Mouse (Mus musculus): ENCODE measurements around the gene Coa7. TPM values are rescaled to one million over a fixed set of nuclear protein-coding genes. Genes with fewer than 3 reads are reported as not detected.

The Coa7 gene
- polyA plus RNA-seq, 1 experiment: 0.04 TPM

DNA sequence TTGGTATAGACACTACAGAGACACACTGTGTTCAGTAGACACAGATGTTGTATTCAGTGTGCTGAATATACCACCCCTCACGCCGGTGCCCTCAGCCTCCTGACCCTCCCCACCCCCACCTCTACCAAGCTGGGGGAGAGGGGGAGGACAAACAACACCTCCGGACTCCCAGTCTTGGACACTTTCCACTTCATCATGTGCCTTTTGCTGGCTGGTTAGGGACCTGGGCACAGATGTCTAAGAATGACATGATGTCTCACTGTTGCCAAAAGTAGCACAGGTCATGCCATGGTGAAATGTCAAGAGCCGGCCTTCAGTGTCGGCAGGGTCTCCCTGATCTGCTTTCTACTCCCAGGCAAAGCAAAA lies 36.2 kb downstream of the Coa7 start:
- H3K27me3 ChIP-seq (ENCODE audit: control insufficient read depth): peaks cover 27% of the 10 kb centered on the region

DNA sequence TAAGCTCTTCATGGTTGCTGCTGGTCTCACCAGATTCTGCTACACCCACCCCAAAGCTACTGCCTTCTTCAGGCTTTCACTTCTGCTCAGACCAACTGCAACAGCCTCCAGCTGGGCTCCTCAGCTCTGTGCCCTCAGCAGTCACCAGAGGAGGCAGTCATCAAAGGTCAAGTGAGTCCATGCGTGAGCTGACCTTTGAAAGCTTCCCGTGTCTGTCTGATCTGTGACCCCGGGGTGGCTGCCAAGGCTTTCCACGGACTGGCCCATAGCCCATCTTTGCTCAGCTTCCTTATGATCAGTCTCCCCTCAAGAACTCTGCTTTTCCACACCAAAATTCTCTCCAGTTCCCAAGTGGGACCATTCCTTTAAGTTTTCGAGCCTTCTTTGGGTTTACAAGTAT lies 41.3 kb downstream of the Coa7 start:
- Histone ChIP-seq H3K4me1 (ENCODE audit: control insufficient read depth) (no peaks in the 10 kb centered on the region), H3K9me3 (ENCODE audit: control insufficient read depth, low read length) (no peaks in the 10 kb centered on the region), H3K27me3 (ENCODE audit: control insufficient read depth) (no peaks in the 10 kb centered on the region; the same call in 1 of the 2 replicates), H3K36me3 (ENCODE audit: control insufficient read depth) (no peaks in the 10 kb centered on the region), H3K4me3 (replicated peaks) (no peak overlapping the region)
- no peak for TF ChIP-seq TAL1 (IDR thresholded peaks at IDR 0.05; ENCODE audit: low read length)
- TF ChIP-seq GATA1 (IDR thresholded peaks at IDR 0.05; ENCODE audit: low read length): no peak

More for the DNA sequence above, 36.2 kb downstream of the Coa7 start:
- Histone ChIP-seq H3K4me1 (ENCODE audit: control insufficient read depth) (peaks cover 3% of the 10 kb centered on the region; the same call in 1 of the 2 replicates), H3K4me3 (replicated peaks) (no peak overlapping the region), H3K9me3 (ENCODE audit: control insufficient read depth, low read length) (no peaks in the 10 kb centered on the region), H3K36me3 (ENCODE audit: control insufficient read depth) (no peaks in the 10 kb centered on the region)
- TF ChIP-seq TAL1 (IDR thresholded peaks at IDR 0.05; ENCODE audit: low read length) (no peak), GATA1 (IDR thresholded peaks at IDR 0.05; ENCODE audit: low read length) (no peak)

- Histone ChIP-seq H3K4me1 (ENCODE audit: control insufficient read depth) (no peaks in the 10 kb centered on the region), H3K9me3 (ENCODE audit: control insufficient read depth, low read length) (no peaks in the 10 kb centered on the region), H3K4me3 (replicated peaks) (no peak overlapping the region), H3K27me3 (ENCODE audit: control insufficient read depth) (no peaks in the 10 kb centered on the region; the same call in 1 of the 2 replicates), H3K36me3 (ENCODE audit: control insufficient read depth) (no peaks in the 10 kb centered on the region)
- TF ChIP-seq TAL1 (IDR thresholded peaks at IDR 0.05; ENCODE audit: low read length): no peak
- no peak for TF ChIP-seq GATA1 (IDR thresholded peaks at IDR 0.05; ENCODE audit: low read length)
Observed at GRCm38 (mm10) chr4:108370409-108370808, 42.5 kb downstream of the Coa7 start.

GRCm38 (mm10) chr4:108371421-108371820 lies 43.5 kb downstream of the Coa7 start:
- no peaks in the 10 kb centered on the region; the same call in 1 of the 2 replicates for H3K27me3 ChIP-seq (ENCODE audit: control insufficient read depth)
- no peaks in the 10 kb centered on the region for H3K36me3 ChIP-seq (ENCODE audit: control insufficient read depth)
- no peak for TF ChIP-seq GATA1 (IDR thresholded peaks at IDR 0.05; ENCODE audit: low read length)
- no peak for TF ChIP-seq TAL1 (IDR thresholded peaks at IDR 0.05; ENCODE audit: low read length)
- no peak overlapping the region for H3K4me3 ChIP-seq (replicated peaks)
- no peaks in the 10 kb centered on the region for H3K9me3 ChIP-seq (ENCODE audit: control insufficient read depth, low read length)
- H3K4me1 ChIP-seq (ENCODE audit: control insufficient read depth): no peaks in the 10 kb centered on the region

DNA sequence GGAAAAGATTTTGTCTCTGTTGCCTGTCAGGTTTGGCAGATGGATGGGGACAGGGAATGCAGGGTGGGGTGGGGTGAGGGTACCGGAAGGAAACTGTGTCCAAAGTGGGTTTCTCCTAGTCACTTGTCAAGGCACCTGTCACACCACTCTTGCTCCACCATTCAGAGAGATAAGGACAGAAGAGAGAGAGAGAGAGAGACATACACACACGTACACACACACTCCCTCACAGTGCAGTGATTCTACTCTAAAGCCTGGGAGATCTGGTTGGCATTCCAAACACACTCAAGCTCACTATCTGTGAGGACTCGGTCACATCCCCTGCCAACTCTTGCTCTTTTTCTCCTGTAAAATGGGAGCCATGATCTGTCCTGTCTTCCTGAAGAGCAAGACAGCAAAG lies 44.2 kb downstream of the Coa7 start:
- Histone ChIP-seq H3K9me3 (ENCODE audit: control insufficient read depth, low read length) (no peaks in the 10 kb centered on the region), H3K27me3 (ENCODE audit: control insufficient read depth) (no peaks in the 10 kb centered on the region; the same call in 1 of the 2 replicates), H3K4me3 (replicated peaks) (no peak overlapping the region), H3K4me1 (ENCODE audit: control insufficient read depth) (no peaks in the 10 kb centered on the region), H3K36me3 (ENCODE audit: control insufficient read depth) (no peaks in the 10 kb centered on the region)
- TF ChIP-seq TAL1 (IDR thresholded peaks at IDR 0.05; ENCODE audit: low read length) (no peak), GATA1 (IDR thresholded peaks at IDR 0.05; ENCODE audit: low read length) (no peak)

DNA sequence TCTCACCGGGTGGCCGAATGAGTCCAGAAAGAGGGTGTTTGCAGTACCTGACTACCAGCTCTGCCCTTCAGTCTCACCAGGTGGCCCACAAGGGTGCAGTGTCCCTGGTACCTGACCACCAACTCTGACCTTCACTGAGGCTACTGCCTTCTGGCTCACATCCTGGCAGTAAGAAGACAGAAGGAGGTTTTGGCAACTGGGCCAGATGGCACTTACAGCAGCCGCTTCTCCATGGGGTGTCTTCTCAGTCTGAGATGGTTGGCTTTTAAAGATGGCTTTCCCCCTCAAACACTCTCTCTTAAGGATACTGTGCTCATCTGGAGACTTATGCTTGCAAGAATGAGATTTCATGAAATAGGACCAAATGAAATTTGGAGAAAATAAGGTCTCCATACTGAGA lies 51.5 kb downstream of the Coa7 start:
- TF ChIP-seq TAL1 (IDR thresholded peaks at IDR 0.05; ENCODE audit: low read length) (no peak), GATA1 (IDR thresholded peaks at IDR 0.05; ENCODE audit: low read length) (no peak)
- Histone ChIP-seq H3K9me3 (ENCODE audit: control insufficient read depth, low read length) (no peaks in the 10 kb centered on the region), H3K4me1 (ENCODE audit: control insufficient read depth) (no peaks in the 10 kb centered on the region), H3K27me3 (ENCODE audit: control insufficient read depth) (peaks cover 49% of the 10 kb centered on the region), H3K36me3 (ENCODE audit: control insufficient read depth) (no peaks in the 10 kb centered on the region), H3K4me3 (replicated peaks) (no peak overlapping the region)

DNA sequence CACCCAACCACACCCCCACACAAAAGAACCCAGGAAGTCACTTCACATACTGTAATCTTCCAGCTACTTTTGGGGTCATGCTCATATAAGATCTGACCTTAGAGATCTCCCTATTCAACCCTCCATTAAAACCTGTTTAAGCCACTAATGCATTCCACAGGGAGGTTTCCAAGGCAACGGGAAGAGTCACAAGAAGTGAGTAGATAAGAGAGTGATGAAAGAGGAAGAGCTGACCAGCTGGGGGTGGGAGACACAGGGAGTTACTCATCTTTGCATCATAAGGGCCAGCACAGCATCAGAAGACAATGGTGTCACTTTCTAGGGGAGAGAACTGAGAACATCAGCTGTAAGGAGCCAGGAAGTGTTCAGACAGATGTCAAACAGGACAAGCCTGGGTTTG lies 52.2 kb downstream of the Coa7 start:
- H3K36me3 ChIP-seq (ENCODE audit: control insufficient read depth): no peaks in the 10 kb centered on the region
- H3K4me1 ChIP-seq (ENCODE audit: control insufficient read depth): no peaks in the 10 kb centered on the region
- TF ChIP-seq TAL1 (IDR thresholded peaks at IDR 0.05; ENCODE audit: low read length) (no peak), GATA1 (IDR thresholded peaks at IDR 0.05; ENCODE audit: low read length) (no peak)
- H3K9me3 ChIP-seq (ENCODE audit: control insufficient read depth, low read length): no peaks in the 10 kb centered on the region
- peaks cover 55% of the 10 kb centered on the region for H3K27me3 ChIP-seq (ENCODE audit: control insufficient read depth)
- H3K4me3 ChIP-seq (replicated peaks): no peak overlapping the region

DNA sequence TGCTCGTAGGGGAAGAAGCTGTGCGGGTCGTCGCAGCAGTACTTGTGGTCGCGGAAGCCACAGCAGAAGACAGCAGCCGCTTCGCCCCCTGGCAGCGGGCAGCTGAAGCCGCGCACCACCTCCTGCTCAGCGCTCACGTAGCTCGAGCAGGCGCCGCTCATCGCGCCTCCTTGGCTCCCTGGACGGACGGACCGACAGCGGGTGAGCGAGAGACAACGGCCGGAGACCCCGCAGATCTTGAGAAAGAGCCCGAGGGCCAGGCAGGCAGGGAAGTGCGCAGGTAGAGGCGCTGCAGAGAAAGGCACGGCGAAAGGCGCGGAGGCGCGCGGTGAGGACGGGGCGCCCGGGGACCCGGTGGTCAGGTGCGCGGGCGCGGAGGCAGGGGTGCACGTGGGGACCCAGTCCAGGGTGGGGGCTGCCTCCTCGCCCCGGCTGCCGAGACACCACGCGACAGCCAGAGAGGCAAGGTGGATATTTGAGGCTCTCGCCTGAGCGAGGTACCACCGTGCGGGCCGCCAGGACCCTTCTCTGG lies 55.3 kb downstream of the Coa7 start, which contains the start of gene Shisal2a:
TSS of gene Shisal2a (minus strand) at position 167 of the 532 bp plus-strand sequence.
- no peaks in the 10 kb centered on the region for H3K36me3 ChIP-seq (ENCODE audit: control insufficient read depth)
- peaks cover 3% of the 10 kb centered on the region for H3K4me1 ChIP-seq (ENCODE audit: control insufficient read depth)
- H3K27me3 ChIP-seq (ENCODE audit: control insufficient read depth): peaks cover 84% of the 10 kb centered on the region
- TF ChIP-seq TAL1 (IDR thresholded peaks at IDR 0.05; ENCODE audit: low read length): no peak
- no peak for TF ChIP-seq GATA1 (IDR thresholded peaks at IDR 0.05; ENCODE audit: low read length)
- no peaks in the 10 kb centered on the region for H3K9me3 ChIP-seq (ENCODE audit: control insufficient read depth, low read length)
- H3K4me3 ChIP-seq (replicated peaks): peak within 1 kb of the TSS; percentile 12

GRCm38 (mm10) chr4:108386087-108386486 lies 58.1 kb downstream of the Coa7 start:
- H3K27me3 ChIP-seq (ENCODE audit: control insufficient read depth): peaks cover 69% of the 10 kb centered on the region
- no peak overlapping the region for H3K4me3 ChIP-seq (replicated peaks)
- peaks cover 3% of the 10 kb centered on the region for H3K4me1 ChIP-seq (ENCODE audit: control insufficient read depth)
- H3K9me3 ChIP-seq (ENCODE audit: control insufficient read depth, low read length): no peaks in the 10 kb centered on the region
- no peaks in the 10 kb centered on the region for H3K36me3 ChIP-seq (ENCODE audit: control insufficient read depth)
- TF ChIP-seq TAL1 (IDR thresholded peaks at IDR 0.05; ENCODE audit: low read length) (no peak), GATA1 (IDR thresholded peaks at IDR 0.05; ENCODE audit: low read length) (no peak)

- Histone ChIP-seq H3K27me3 (ENCODE audit: control insufficient read depth) (peaks cover 59% of the 10 kb centered on the region), H3K4me1 (ENCODE audit: control insufficient read depth) (peaks cover 3% of the 10 kb centered on the region), H3K36me3 (ENCODE audit: control insufficient read depth) (no peaks in the 10 kb centered on the region), H3K9me3 (ENCODE audit: control insufficient read depth, low read length) (no peaks in the 10 kb centered on the region), H3K4me3 (replicated peaks) (no peak overlapping the region)
- no peak for TF ChIP-seq TAL1 (IDR thresholded peaks at IDR 0.05; ENCODE audit: low read length)
- TF ChIP-seq GATA1 (IDR thresholded peaks at IDR 0.05; ENCODE audit: low read length): no peak
Observed at GRCm38 (mm10) chr4:108387106-108387505, 59.2 kb downstream of the Coa7 start.

All from erythroblast, embryonic 14.5 days (primary cell).